Mouse (Mus musculus) NIH3T3 (cell line): ENCODE results near the gene Ift122.
A peak's percentile ranks its signal among the peaks of the same experiment; 100 is the strongest.

Source experiments
- DNase-seq: peaks from one replicate; pipeline ENCODE4 v3.0.0-alpha.2; 2012; ENCODE audit warnings: low read depth

The Ift122 gene

DNA sequence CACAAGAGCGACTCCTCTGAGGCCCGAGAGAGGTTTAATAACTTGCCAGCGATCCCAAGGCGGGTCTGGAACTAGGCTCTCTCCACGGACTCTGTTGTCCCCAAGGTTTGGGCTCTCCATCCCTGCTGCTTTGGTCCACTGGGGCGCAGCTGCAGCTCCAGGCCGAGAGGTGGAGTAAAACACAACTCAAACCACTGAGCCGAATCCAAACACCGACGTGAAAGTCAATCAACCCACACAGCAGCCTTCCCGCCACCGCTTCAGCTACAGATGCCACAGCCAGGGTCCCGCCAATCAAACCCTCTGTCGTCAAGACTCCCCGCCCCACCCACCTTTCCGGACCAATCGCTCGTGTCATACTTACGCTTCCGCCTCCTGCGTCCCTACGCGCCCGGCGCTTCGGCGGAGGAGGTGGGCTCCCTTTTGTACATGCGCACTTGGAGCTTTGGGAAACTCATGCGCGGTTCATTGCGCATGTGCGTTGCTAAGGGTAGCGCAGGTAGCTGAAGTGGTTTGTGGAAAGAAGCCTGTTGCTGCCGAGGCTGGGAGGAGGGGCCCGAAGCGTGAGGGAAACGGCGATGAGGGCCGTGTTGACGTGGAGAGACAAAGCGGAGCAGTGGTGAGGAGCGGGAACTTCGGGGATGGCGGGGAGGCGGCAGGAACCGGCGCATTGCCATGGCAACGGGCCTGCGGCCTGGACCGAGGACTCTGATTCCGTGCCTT lies at the start of gene Ift122, which contains the start of gene Mbd4:
Gene Ift122, plus strand, starts transcription at position 380 of the 723 bp plus-strand sequence.
Gene Mbd4, minus strand, starts transcription at position 281 of the 723 bp plus-strand sequence.
- DNase-seq: peak; percentile 100

DNA sequence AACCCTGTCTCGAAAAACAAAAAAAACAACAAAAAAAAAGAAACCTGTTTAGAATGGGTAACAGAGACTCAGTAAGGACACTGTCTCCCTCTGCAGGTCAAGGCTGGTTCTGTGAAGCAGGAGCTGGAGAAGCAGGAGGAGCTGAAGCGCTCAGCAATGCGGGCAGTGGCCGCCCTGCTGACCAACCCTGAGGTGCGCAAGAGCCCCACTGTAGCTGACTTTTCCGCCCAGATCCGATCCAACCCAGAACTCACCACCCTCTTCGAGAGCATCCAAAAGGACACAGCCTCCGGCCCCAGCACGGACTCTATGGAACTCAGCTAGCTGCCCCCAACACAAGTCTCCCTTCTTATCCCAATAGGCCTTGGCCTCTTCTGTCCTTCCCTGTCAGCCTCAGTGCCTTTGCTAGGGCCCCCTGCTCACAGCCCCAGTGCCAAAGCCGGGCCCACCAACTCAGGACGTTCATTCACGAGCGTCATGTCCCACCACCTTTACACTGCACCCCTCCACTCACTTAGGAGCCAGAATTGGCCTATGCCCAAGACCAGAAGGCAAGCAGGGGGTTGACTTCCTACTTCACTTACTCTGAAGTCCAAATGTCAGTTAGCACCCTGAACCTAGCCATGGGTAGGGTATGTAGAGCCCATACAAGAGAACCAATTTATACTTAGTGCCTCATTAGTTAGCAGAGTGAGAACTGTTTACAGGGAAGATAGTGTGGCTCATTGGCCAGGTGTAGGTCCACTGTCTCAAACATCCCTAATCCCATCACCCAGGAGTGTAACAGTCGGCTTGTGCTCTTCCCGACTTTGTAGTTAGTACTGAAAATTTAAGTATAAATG lies 49.5 kb upstream of the Ift122 start:
- peak; percentile 92 for DNase-seq

DNA sequence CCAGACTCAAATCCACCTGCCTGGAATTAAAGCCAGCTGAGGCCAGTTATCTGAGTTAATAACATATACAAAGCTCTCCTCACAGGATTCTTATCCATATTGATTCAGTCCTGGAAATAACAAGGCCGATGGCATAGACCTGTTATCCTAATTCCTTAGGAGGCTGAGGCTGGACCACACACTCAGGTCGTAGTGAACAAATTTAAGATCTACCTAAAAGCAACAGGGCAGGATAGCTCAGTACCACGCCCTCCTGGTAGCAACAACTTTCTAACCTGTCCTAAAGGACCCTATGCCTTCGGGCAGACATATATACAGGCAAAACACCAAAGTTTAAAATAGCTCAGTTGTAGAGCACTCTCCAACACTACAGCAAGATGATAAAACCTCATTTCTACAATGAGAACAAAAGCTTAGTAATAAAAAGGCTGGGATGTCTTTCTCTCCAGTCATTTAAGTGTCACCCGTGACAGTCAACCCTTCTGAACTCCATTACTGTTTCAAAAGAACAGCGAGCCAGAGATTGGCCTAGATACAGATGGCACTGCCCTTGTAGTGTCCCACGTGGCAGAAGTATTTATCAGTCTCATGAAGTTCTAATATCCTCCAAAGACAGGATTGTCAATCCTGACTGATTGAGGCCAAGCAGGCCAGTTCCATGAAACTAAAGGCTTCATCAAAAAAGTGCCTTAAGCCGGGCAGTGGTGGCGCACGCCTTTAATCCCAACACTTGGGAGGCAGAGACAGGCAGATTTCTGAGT lies 48.7 kb upstream of the Ift122 start:
- peak; percentile 21 for DNase-seq

- peak; percentile 62 for DNase-seq
These were observed 45.6 kb upstream of the Ift122 start for GRCm38 (mm10) chr6:115807464-115808195.

GRCm38 (mm10) chr6:115808196-115808487 lies 45.1 kb upstream of the Ift122 start:
- DNase-seq: no peak

DNA sequence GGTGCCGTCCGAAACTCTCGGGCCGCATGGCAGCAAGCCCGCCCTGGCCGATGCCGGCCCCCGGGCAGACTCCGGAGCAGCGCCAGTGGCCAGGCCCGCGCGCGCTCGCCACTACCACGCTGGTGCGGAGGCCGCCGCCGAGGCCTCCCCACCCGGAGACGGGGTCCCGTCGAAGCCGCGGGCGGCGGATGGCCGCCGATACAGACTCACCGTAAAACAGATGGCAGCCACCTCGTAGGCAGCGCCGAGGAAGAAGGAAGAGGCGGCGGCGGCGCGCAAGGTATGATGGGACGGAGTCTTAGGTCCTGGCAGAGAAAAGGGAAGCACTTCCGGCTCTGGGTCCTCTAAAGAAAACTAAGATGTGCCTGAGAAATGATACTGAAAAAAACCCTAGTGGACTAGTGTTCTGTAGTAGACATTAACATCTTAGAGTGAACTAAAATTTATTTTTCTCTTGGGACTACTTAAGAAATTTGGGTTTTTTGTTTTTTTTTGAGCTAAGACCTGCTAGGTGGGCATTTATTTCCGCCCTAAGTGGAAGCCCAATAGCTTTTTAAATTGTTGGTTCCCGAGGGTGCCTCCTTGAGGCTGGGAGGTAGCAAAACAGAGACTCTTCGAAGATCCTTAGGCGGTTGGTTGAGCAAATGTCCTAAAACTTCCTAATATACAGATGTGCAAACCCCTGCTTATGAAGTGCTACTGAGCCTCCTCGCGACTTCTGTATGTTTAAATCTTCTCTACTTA lies 44.6 kb upstream of the Ift122 start, which contains the start of gene Rpl32:
Gene Rpl32, minus strand, starts transcription at position 260 of the 744 bp plus-strand sequence.
- peak; percentile 96 for DNase-seq

DNA sequence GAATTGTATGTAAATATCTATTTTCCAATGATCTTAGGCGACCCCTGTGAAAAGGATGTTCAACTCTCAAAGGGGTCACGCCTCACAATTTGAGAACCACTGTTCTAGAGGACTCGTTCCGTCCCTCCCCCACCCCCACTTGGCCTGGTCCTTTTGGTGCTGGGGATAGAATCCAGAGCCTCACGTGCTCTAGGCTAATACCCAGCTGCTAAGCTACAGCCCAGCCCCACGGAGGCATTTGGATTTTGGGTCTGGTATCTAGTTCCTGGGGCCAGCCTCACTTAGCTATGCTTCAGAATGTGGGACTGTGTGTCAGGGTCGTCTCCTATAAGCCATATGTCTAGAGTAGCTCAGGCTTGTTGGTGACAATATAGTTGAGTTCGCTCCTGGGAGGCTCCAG lies 41.7 kb upstream of the Ift122 start:
- no peak for DNase-seq

GRCm38 (mm10) chr6:115814104-115814503 lies 39.2 kb upstream of the Ift122 start:
- peak; percentile 74 for DNase-seq

DNA sequence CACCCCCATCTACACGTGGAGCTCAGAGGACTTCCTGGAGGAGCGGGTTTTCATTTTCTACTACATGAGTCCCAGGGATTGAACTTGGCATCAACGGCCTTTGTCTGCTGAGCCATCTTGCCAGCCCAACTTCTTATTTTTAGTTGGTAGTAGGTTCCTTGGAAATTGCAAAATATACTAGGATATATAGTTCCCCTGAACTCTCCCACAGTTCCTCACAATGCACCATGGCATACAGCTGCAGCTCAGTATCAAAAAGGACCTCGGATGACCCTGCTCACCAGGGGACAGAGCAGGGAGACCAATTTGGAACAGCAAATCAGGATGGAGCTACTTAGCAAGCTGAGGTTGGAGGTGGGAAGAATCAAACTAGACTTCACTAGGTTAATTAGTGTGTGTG lies 38.2 kb upstream of the Ift122 start:
- no peak for DNase-seq

DNA sequence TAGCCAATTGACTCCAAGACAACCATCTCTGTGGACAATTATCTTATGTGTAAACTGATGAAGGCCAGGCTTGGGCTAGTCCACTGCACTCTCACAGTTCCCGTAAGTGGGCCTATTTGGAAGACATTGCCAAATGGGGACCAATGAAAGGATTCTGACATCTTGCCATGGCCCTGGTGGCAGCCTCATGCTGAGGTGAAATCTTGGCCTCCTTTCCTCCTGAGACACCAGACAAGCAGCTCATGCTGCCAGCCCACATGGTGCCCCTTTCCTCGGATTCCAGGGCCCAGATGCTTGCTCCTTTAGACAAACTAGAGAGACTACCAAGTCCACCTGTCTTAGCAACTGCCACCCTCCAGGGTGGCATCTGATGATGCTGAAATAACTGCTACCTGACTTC lies 35.1 kb upstream of the Ift122 start:
- DNase-seq: no peak

DNA sequence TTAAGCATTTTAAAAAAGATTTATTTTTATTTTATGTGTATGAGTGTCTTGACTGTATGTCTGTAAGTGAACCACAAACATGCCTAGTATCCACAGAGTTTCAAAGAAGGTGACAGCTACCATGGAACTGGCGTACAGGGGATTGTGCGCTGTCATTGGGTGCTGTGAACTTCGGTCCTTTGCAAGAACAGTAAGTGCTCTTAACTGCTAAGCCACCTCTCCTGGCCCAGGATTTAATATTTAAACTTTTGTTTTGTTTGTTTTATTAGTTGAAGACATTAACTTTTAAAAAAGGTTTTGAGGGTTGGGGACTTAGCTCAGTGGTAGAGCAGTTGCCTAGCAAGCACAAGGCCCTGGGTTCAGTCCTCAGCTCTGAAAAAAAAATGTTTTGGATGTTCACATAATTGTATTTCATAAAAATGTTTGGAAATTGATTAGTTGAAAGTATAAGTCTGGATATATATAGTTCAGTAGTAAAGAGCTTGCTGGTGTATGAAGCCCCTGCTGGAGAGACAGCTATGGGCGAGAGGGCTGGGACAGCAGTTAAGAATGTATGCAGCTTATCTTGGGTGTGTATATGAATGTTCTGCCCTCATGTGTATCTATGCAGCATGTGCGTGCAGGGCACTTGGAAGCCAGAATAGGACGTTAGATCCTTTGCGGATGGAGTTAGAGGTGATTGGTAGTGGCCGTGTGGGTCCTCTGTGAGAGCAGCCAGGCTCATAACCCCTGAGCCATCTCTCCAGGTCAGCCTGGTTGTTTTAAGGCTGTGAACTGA lies 31.9 kb upstream of the Ift122 start:
- no peak for DNase-seq

GRCm38 (mm10) chr6:115823850-115824464 lies 29.3 kb upstream of the Ift122 start:
- peak; percentile 67 for DNase-seq

- DNase-seq: no peak
These were observed 22.3 kb upstream of the Ift122 start for GRCm38 (mm10) chr6:115830779-115831601.

DNA sequence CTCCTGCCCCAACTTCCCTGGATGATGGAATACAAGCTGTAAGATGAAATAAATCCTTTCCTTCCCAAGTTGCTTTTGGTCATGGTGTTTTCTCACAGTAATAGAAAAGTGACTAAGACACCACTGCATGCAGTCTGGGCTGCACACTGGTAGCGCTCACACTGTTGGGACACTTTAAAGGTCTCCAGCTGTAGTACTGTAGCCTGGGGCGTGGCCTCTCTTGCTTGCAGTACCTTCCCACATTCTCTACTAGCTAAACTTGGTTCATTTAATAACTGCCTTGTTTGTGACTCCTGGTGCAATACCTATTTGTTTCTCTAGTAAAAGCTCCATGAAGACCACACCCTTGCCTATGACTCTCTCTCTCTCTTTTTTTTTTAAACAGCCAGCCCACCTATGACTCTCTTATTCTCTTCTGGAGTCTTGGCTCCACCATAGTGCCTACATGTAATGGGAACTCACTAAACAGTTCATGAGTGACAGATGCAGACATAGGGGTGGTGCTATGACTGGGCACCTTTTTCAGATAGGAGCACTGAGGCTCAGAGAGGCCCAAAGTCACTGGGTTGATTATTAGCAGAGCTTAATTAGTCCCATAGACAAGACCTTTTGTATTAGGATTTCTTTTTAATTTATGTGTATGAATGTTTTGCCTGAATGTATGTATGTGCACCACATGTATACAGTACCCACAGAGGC lies 21.0 kb upstream of the Ift122 start:
- peak; percentile 29 for DNase-seq

DNA sequence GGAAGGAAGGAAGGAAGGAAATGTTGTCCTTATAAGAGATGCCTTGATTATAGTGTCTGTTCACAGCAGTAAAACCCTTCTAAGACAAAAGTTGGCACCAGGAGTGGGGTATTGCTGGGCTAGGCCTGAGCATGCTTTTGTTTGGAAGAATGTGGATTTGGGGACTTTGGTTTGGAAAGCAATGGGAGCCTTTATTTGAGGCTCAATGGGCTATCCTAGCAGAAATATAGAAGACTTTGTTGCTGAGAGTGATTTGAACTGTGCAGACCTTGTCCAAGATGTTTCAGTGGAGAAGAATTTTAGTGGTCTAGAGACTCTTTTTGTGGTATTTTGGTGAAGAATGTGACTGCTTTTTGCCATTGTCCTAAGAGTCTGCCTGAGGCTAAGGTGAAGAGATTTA lies 19.4 kb upstream of the Ift122 start:
- no peak for DNase-seq

GRCm38 (mm10) chr6:115838161-115838597 lies 15.1 kb upstream of the Ift122 start, which contains the start of gene Efcab12:
TSS of gene Efcab12 (minus strand) at chr6:115838412.
- no peak for DNase-seq

DNA sequence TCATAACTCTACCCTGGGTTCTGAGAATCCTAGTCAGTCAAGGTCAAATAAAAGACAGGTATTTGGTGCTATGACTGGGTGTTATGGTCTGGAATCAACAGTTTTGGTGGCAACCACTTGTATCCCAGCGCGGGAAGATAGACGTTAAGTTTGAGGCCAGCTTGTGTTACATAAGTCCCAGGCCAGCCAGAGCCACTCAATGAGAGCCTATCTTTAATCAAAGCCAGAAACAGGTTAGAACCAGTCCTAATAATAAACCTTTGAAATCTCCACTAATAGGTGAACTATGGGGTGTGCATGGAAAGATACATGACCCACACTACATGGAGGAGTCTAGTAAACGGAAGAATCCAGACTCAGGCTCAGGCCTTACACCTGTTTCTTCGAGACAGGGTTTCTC lies 14.5 kb upstream of the Ift122 start:
- no peak for DNase-seq

DNA sequence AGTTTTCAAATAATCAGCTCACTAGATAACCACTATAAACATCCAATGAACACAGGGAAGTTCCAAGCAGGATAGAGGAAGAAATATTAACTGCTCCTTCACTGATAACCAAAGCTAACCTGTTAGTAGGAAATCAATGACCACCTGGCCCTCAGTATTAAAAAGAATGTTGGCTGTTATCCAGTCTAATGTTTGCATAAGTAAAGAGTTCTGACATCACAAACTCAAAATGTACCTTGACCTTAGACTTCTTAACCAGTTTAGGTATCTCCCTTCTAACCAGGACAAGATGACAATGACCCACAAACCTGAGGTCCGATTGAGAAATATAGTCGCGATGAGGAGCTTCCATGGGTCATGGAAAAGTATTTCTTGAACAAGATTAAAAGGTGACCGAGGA lies 8.3 kb upstream of the Ift122 start:
- no peak for DNase-seq
